Comparison of ENCODE assay signal across 8 mouse cellular contexts in genomic region chr6:29717952-29718521, GRCm38 (mm10). TPM values are rescaled to one million over a fixed set of nuclear protein-coding genes. Genes with fewer than 3 reads are reported as not detected.
DNase-seq lines count a peak whose midpoint lies in the region; ATAC-seq and TF ChIP-seq lines count a peak whose summit lies in the region.

No protein-coding gene starts in this region.

- TF ChIP-seq CTCF in hindbrain, postnatal 0 days (IDR thresholded peaks at IDR 0.05; ENCODE audit: low read depth) = no peak

- peaks cover 14% of the 10 kb centered on the region for H3K27me3 ChIP-seq in liver, embryonic 11.5 days (replicated peaks; ENCODE audit: control insufficient read depth, insufficient read depth, low read length)
- H3K27me3 ChIP-seq in forebrain, embryonic 11.5 days (ENCODE audit: control insufficient read depth, insufficient read depth, low read length) = no peaks in the 10 kb centered on the region
- no peaks in the 10 kb centered on the region for H3K27me3 ChIP-seq in hindbrain, postnatal 0 days (ENCODE audit: insufficient read depth, low read length)
- H3K27me3 ChIP-seq in liver, embryonic 13.5 days = 0 out of 2 replicates have a peak, but pooled peaks cover 4% of the 10 kb centered on the region

- no peak overlapping the region for H3K27ac ChIP-seq in liver, embryonic 11.5 days (ENCODE audit: low read depth, low read length)
- no peak overlapping the region for H3K27ac ChIP-seq in forebrain, embryonic 11.5 days (ENCODE audit: low read depth, low read length)
- H3K27ac ChIP-seq in hindbrain, postnatal 0 days = peak overlapping the region; percentile 75
- H3K27ac ChIP-seq in liver, embryonic 13.5 days = peak overlapping the region; percentile 32

- H3K9ac ChIP-seq in liver, embryonic 11.5 days (ENCODE audit: low read depth, low read length) = no peak overlapping the region
- H3K9ac ChIP-seq in forebrain, embryonic 11.5 days (ENCODE audit: low read length) = no peak overlapping the region
- H3K9ac ChIP-seq in hindbrain, postnatal 0 days (replicated peaks; ENCODE audit: low read length) = peak overlapping the region; percentile 39; the same call in 1 of the 2 replicates
- no peak overlapping the region for H3K9ac ChIP-seq in liver, embryonic 13.5 days

- no peaks in the 10 kb centered on the region for H3K9me3 ChIP-seq in liver, embryonic 11.5 days (ENCODE audit: control insufficient read depth, low read length)
- H3K9me3 ChIP-seq in forebrain, embryonic 11.5 days (ENCODE audit: control insufficient read depth, low read length) = no peaks in the 10 kb centered on the region
- H3K9me3 ChIP-seq in hindbrain, postnatal 0 days (ENCODE audit: low read length) = no peaks in the 10 kb centered on the region
- H3K9me3 ChIP-seq in liver, embryonic 13.5 days (replicated peaks) = no peaks in the 10 kb centered on the region

- H3K36me3 ChIP-seq in liver, embryonic 11.5 days (ENCODE audit: control insufficient read depth, insufficient read depth, low read length) = peaks cover 5% of the 10 kb centered on the region
- H3K36me3 ChIP-seq in forebrain, embryonic 11.5 days (ENCODE audit: control insufficient read depth, insufficient read depth, low read length) = no peaks in the 10 kb centered on the region
- H3K36me3 ChIP-seq in hindbrain, postnatal 0 days (ENCODE audit: insufficient read depth, low read length) = no peaks in the 10 kb centered on the region; the same call in 1 of the 2 replicates
- peaks cover 78% of the 10 kb centered on the region for H3K36me3 ChIP-seq in liver, embryonic 13.5 days

- ATAC-seq in liver, embryonic 11.5 days (replicated peaks; ENCODE audit: low FRiP score) = 0 out of 2 replicates have a peak, but pooled peaks have one; percentile 30
- ATAC-seq in forebrain, embryonic 11.5 days (replicated peaks; ENCODE audit: low FRiP score) = 0 out of 2 replicates have a peak, but pooled peaks have one; percentile 30
- peak; percentile 76 for ATAC-seq in hindbrain, postnatal 0 days
- ATAC-seq in liver, embryonic 13.5 days (ENCODE audit: low read depth) = no peak
- ATAC-seq in erythroid progenitor cell, adult 5-6 weeks (replicated peaks; ENCODE audit: low FRiP score, poor library complexity, severe bottlenecking) = no peak

- peak overlapping the region; percentile 31 for H3K4me2 ChIP-seq in liver, embryonic 11.5 days
- H3K4me2 ChIP-seq in forebrain, embryonic 11.5 days (ENCODE audit: low read depth, low read length, severe bottlenecking) = peak overlapping the region; percentile 8; the same call in 1 of the 2 replicates
- H3K4me2 ChIP-seq in hindbrain, postnatal 0 days (ENCODE audit: low read depth, low read length) = peak overlapping the region; percentile 56
- no peak overlapping the region for H3K4me2 ChIP-seq in liver, embryonic 13.5 days

- H3K4me3 ChIP-seq in liver, embryonic 11.5 days (ENCODE audit: low read depth, low read length) = no peak overlapping the region
- H3K4me3 ChIP-seq in forebrain, embryonic 11.5 days (ENCODE audit: low read depth, low read length) = no peak overlapping the region
- H3K4me3 ChIP-seq in hindbrain, postnatal 0 days (ENCODE audit: low read length) = no peak overlapping the region; the same call in 1 of the 2 replicates
- no peak overlapping the region for H3K4me3 ChIP-seq in liver, embryonic 13.5 days (replicated peaks)

- H3K4me1 ChIP-seq in liver, embryonic 11.5 days (replicated peaks; ENCODE audit: control insufficient read depth, insufficient read depth, low read length) = peaks cover 12% of the 10 kb centered on the region
- H3K4me1 ChIP-seq in forebrain, embryonic 11.5 days (replicated peaks; ENCODE audit: control insufficient read depth, insufficient read depth, low read length) = peaks cover 10% of the 10 kb centered on the region
- peaks cover 24% of the 10 kb centered on the region for H3K4me1 ChIP-seq in hindbrain, postnatal 0 days (ENCODE audit: insufficient read depth, low read length)
- H3K4me1 ChIP-seq in liver, embryonic 13.5 days (replicated peaks) = peaks cover 27% of the 10 kb centered on the region

- no peak for DNase-seq in liver, embryonic 11.5 days (ENCODE audit: low spot score)
- DNase-seq in liver = no peak
- DNase-seq in cerebellum, adult 11 months = peak; percentile 67
- no peak for DNase-seq in forebrain, embryonic 11.5 days (ENCODE audit: low spot score)
- DNase-seq in hindbrain, postnatal 0 days (ENCODE audit: low spot score) = peak; percentile 72
- DNase-seq in liver, embryonic 13.5 days = no peak
- no peak for DNase-seq in frontal cortex, postnatal 25 days (ENCODE audit: low spot score in 2 of 2)

- WGBS in liver, embryonic 11.5 days = 39% methylated on average over 14 of the region's 14 CpGs
- 21% methylated on average over 14 of the region's 14 CpGs for whole genome bisulfite sequencing in forebrain, embryonic 11.5 days
- WGBS in hindbrain, postnatal 0 days = 10% methylated on average over 14 of the region's 14 CpGs
- WGBS in liver, embryonic 13.5 days (ENCODE audit: insufficient replicate concordance) = 54% methylated on average over 14 of the region's 14 CpGs

RNA-seq across cellular contexts. Expression of gene Smo, which starts 17.3 kb away (rescaled TPM):
- polyA plus RNA-seq in liver, embryonic 11.5 days (2014; fragmentation: Nextera tagmentation; extraction: Ambion mirVana) = 22.3 and 22.5 TPM in 2 replicates
- polyA plus RNA-seq in forebrain, embryonic 11.5 days (2014; fragmentation: Nextera tagmentation; extraction: Ambion mirVana) = 72.8 and 78.2 TPM in 2 replicates
- total RNA-seq in hindbrain, postnatal 0 days (2014; rRNA removed) = 74.3 and 78.0 TPM in 2 replicates
- polyA plus RNA-seq in hindbrain, postnatal 0 days (2015; fragmentation: Nextera tagmentation; extraction: Ambion mirVana) = 11.8 and 12.8 TPM in 2 replicates
- polyA plus RNA-seq in liver, embryonic 13.5 days (2015; fragmentation: Nextera tagmentation; extraction: Ambion mirVana) = 3.4 and 4.3 TPM in 2 replicates
- 1.1 and 2.5 TPM in 2 replicates for total RNA-seq in erythroid progenitor cell, adult 5-6 weeks (2015; ENCODE audit: low replicate concordance)
- total RNA-seq in erythroid progenitor cell, adult 5-6 weeks (2017; ENCODE audit: low replicate concordance) = 0.08 and 0.77 TPM in 2 replicates

RNA-seq across cellular contexts. Expression of gene Tspan33, which starts 24.0 kb away (rescaled TPM):
- 44.8 and 53.0 TPM in 2 replicates for polyA plus RNA-seq in liver, embryonic 11.5 days (2014; fragmentation: Nextera tagmentation; extraction: Ambion mirVana)
- polyA plus RNA-seq in forebrain, embryonic 11.5 days (2014; fragmentation: Nextera tagmentation; extraction: Ambion mirVana) = 7.4 and 8.3 TPM in 2 replicates
- total RNA-seq in hindbrain, postnatal 0 days (2014; rRNA removed) = 23.9 and 26.0 TPM in 2 replicates
- polyA plus RNA-seq in hindbrain, postnatal 0 days (2015; fragmentation: Nextera tagmentation; extraction: Ambion mirVana) = 15.4 and 15.5 TPM in 2 replicates
- 150 and 164 TPM in 2 replicates for polyA plus RNA-seq in liver, embryonic 13.5 days (2015; fragmentation: Nextera tagmentation; extraction: Ambion mirVana)
- total RNA-seq in erythroid progenitor cell, adult 5-6 weeks (2015; ENCODE audit: low replicate concordance) = 519 and 520 TPM in 2 replicates
- total RNA-seq in erythroid progenitor cell, adult 5-6 weeks (2017; ENCODE audit: low replicate concordance) = 729 and 794 TPM in 2 replicates

RNA-seq across cellular contexts. Expression of gene Ahcyl2, which starts 49.8 kb away (rescaled TPM):
- 12.0 and 12.5 TPM in 2 replicates for polyA plus RNA-seq in liver, embryonic 11.5 days (2014; fragmentation: Nextera tagmentation; extraction: Ambion mirVana)
- polyA plus RNA-seq in forebrain, embryonic 11.5 days (2014; fragmentation: Nextera tagmentation; extraction: Ambion mirVana) = 16.7 and 19.1 TPM in 2 replicates
- total RNA-seq in hindbrain, postnatal 0 days (2014; rRNA removed) = 56.8 and 57.5 TPM in 2 replicates
- 19.6 and 23.1 TPM in 2 replicates for polyA plus RNA-seq in hindbrain, postnatal 0 days (2015; fragmentation: Nextera tagmentation; extraction: Ambion mirVana)
- 4.1 and 4.3 TPM in 2 replicates for polyA plus RNA-seq in liver, embryonic 13.5 days (2015; fragmentation: Nextera tagmentation; extraction: Ambion mirVana)
- 48.6 and 49.7 TPM in 2 replicates for total RNA-seq in erythroid progenitor cell, adult 5-6 weeks (2015; ENCODE audit: low replicate concordance)
- total RNA-seq in erythroid progenitor cell, adult 5-6 weeks (2017; ENCODE audit: low replicate concordance) = 35.2 and 55.4 TPM in 2 replicates

Comparison
In these comparisons a context has a peak if more than half of its experiments do, and no peak if none do; other contexts are left out.
1. ATAC-seq: peak in liver, embryonic 11.5 days (single experiment), forebrain, embryonic 11.5 days (single experiment) and hindbrain, postnatal 0 days (single experiment); none in liver, embryonic 13.5 days (single experiment) and erythroid progenitor cell, adult 5-6 weeks (single experiment).
2. H3K27ac ChIP-seq: peak in hindbrain, postnatal 0 days (single experiment) and liver, embryonic 13.5 days (single experiment); none in liver, embryonic 11.5 days (single experiment) and forebrain, embryonic 11.5 days (single experiment).
3. DNase-seq: peak in cerebellum, adult 11 months (single experiment) and hindbrain, postnatal 0 days (single experiment); none in liver, embryonic 11.5 days (single experiment), liver (single experiment), forebrain, embryonic 11.5 days (single experiment), liver, embryonic 13.5 days (single experiment) and frontal cortex, postnatal 25 days (0 of 2).